Mouse (Mus musculus): ENCODE data around the gene Fbxo41.
A peak's percentile ranks its signal among the peaks of the same experiment; 100 is the strongest.
"Not testable (repeated sequence)": the region's sequence is repeated elsewhere in the genome, so short reads cannot be mapped to it uniquely, and the experiment has no call there.

The Fbxo41 gene

GRCm38 (mm10) chr6:85491606-85492005, 11.2 kb downstream of the Fbxo41 start:
- no peak for DNase-seq (ENCODE audit: low spot score in 2 of 2)

GRCm38 (mm10) chr6:85490252-85490651, 12.5 kb downstream of the Fbxo41 start:
- DNase-seq (ENCODE audit: low spot score in 2 of 2) = no peak

- no peak for DNase-seq (ENCODE audit: low spot score in 2 of 2)
Measured at GRCm38 (mm10) chr6:85489717-85490116, 13.1 kb downstream of the Fbxo41 start.

GRCm38 (mm10) chr6:85488510-85488909, 14.3 kb downstream of the Fbxo41 start:
- DNase-seq (ENCODE audit: low spot score in 2 of 2) = no peak

- no peak for DNase-seq (ENCODE audit: low spot score in 2 of 2)
Measured at GRCm38 (mm10) chr6:85485738-85486137, 17.1 kb downstream of the Fbxo41 start.

- no peak for DNase-seq (ENCODE audit: low spot score in 2 of 2)
Measured at GRCm38 (mm10) chr6:85483843-85484721, 18.7 kb downstream of the Fbxo41 start.

GRCm38 (mm10) chr6:85480685-85481084, 22.1 kb downstream of the Fbxo41 start:
- no peak for DNase-seq (ENCODE audit: low spot score in 2 of 2)

- no peak for DNase-seq (ENCODE audit: low spot score in 2 of 2)
Measured at GRCm38 (mm10) chr6:85479979-85480378, 22.8 kb downstream of the Fbxo41 start.

GRCm38 (mm10) chr6:85478416-85478815, 24.4 kb downstream of the Fbxo41 start:
- no peak for DNase-seq (ENCODE audit: low spot score in 2 of 2)

- DNase-seq (ENCODE audit: low spot score in 2 of 2) = no peak
Measured at GRCm38 (mm10) chr6:85477366-85477917, 25.4 kb downstream of the Fbxo41 start.

GRCm38 (mm10) chr6:85475581-85475980, 27.2 kb downstream of the Fbxo41 start:
- DNase-seq (ENCODE audit: low spot score in 2 of 2) = no peak

GRCm38 (mm10) chr6:85472542-85472941, 30.3 kb downstream of the Fbxo41 start:
- DNase-seq (ENCODE audit: low spot score in 2 of 2) = no peak

GRCm38 (mm10) chr6:85471962-85472361, 30.8 kb downstream of the Fbxo41 start:
- DNase-seq (ENCODE audit: low spot score in 2 of 2) = no peak

- no peak for DNase-seq (ENCODE audit: low spot score in 2 of 2)
Measured at GRCm38 (mm10) chr6:85469660-85470430, 32.9 kb downstream of the Fbxo41 start.

- no peak for DNase-seq (ENCODE audit: low spot score in 2 of 2)
Measured at GRCm38 (mm10) chr6:85465381-85465780, 37.4 kb downstream of the Fbxo41 start.

GRCm38 (mm10) chr6:85459621-85460020, 43.2 kb downstream of the Fbxo41 start:
- no peak for DNase-seq (ENCODE audit: low spot score in 2 of 2)

GRCm38 (mm10) chr6:85452816-85453215, 50.0 kb downstream of the Fbxo41 start:
- DNase-seq (ENCODE audit: low spot score in 2 of 2) = no peak

- DNase-seq (ENCODE audit: low spot score in 2 of 2) = no peak
Measured at GRCm38 (mm10) chr6:85452411-85452665, 50.5 kb downstream of the Fbxo41 start.

GRCm38 (mm10) chr6:85451664-85452410, 51.0 kb downstream of the Fbxo41 start, which contains the start of gene Pradc1:
Gene Pradc1 (minus strand): TSS chr6:85451970.
- DNase-seq (ENCODE audit: low spot score in 2 of 2) = peak; percentile 98

- DNase-seq (ENCODE audit: low spot score in 2 of 2) = peak; percentile 100
Measured at GRCm38 (mm10) chr6:85450697-85451663, 51.8 kb downstream of the Fbxo41 start, which contains the start of gene Cct7. Gene Cct7 (plus strand): TSS chr6:85451514.

- not testable (repeated sequence) for DNase-seq (ENCODE audit: low spot score in 2 of 2)
Measured at GRCm38 (mm10) chr6:85450140-85450539, 52.7 kb downstream of the Fbxo41 start.
